Mouse (Mus musculus): ENCODE data around the gene Thbs4. TPM values are rescaled to one million over a fixed set of nuclear protein-coding genes. Genes with fewer than 3 reads are reported as not detected.

Gene Thbs4
- total RNA-seq, 1 experiment: 0.76 TPM

- Histone ChIP-seq H3K4me3 (ENCODE audit: insufficient read depth in 1 of 2, low read depth in 1 of 2, low read length in 2 of 2, poor library complexity in 1 of 2, severe bottlenecking in 1 of 2) (no peak overlapping the region), H3K9ac (ENCODE audit: insufficient read depth, low read depth, low read length, poor library complexity, severe bottlenecking) (no peak overlapping the region), H3K27ac (ENCODE audit: insufficient read depth, low read depth, low read length, poor library complexity, severe bottlenecking) (no peak overlapping the region), H3K9me3 (ENCODE audit: control insufficient read depth, insufficient read depth, low read depth, low read length) (no peaks in the 10 kb centered on the region), H3K4me1 (ENCODE audit: control insufficient read depth in 2 of 2, insufficient read depth in 2 of 2, low read length in 2 of 2, poor library complexity in 1 of 2) (no peaks in the 10 kb centered on the region), H3K36me3 (ENCODE audit: control insufficient read depth, insufficient read depth, low read length, poor library complexity, severe bottlenecking) (no peaks in the 10 kb centered on the region)
- DNase-seq (ENCODE audit: low read depth, low spot score): no peak
- TF ChIP-seq ZC3H11A (IDR thresholded peaks at IDR 0.05; ENCODE audit: borderline replicate concordance, low read depth, low read length) (no peak), MAFK (IDR thresholded peaks at IDR 0.05; ENCODE audit: insufficient read depth, low read depth, low read length) (no peak), ZNF384 (IDR thresholded peaks at IDR 0.05; ENCODE audit: low read depth, low read length) (no peak), HCFC1 (IDR thresholded peaks at IDR 0.05; ENCODE audit: borderline replicate concordance, insufficient read depth, low read length) (no peak), CHD2 (IDR thresholded peaks at IDR 0.05; ENCODE audit: low read depth, low read length) (no peak)
- in situ Hi-C loops (cut with MboI; ENCODE audit: low sequenced_read_pairs in 2 of 2, unreplicated experiment in 2 of 2): no loop called here
Measured at GRCm38 (mm10) chr13:92772500-92772899, 22.1 kb downstream of the Thbs4 start.

GRCm38 (mm10) chr13:92771566-92771965, 23.1 kb downstream of the Thbs4 start:
- in situ Hi-C loops (cut with MboI; ENCODE audit: low sequenced_read_pairs in 2 of 2, unreplicated experiment in 2 of 2): no loop called here
- TF ChIP-seq ZNF384 (IDR thresholded peaks at IDR 0.05; ENCODE audit: low read depth, low read length) (no peak), ZC3H11A (IDR thresholded peaks at IDR 0.05; ENCODE audit: borderline replicate concordance, low read depth, low read length) (no peak), HCFC1 (IDR thresholded peaks at IDR 0.05; ENCODE audit: borderline replicate concordance, insufficient read depth, low read length) (no peak), MAFK (IDR thresholded peaks at IDR 0.05; ENCODE audit: insufficient read depth, low read depth, low read length) (no peak), CHD2 (IDR thresholded peaks at IDR 0.05; ENCODE audit: low read depth, low read length) (no peak)
- Histone ChIP-seq H3K36me3 (ENCODE audit: control insufficient read depth, insufficient read depth, low read length, poor library complexity, severe bottlenecking) (no peaks in the 10 kb centered on the region), H3K9ac (ENCODE audit: insufficient read depth, low read depth, low read length, poor library complexity, severe bottlenecking) (no peak overlapping the region), H3K27ac (ENCODE audit: insufficient read depth, low read depth, low read length, poor library complexity, severe bottlenecking) (no peak overlapping the region), H3K9me3 (ENCODE audit: control insufficient read depth, insufficient read depth, low read depth, low read length) (no peaks in the 10 kb centered on the region), H3K4me1 (ENCODE audit: control insufficient read depth in 2 of 2, insufficient read depth in 2 of 2, low read length in 2 of 2, poor library complexity in 1 of 2) (no peaks in the 10 kb centered on the region), H3K4me3 (ENCODE audit: insufficient read depth in 1 of 2, low read depth in 1 of 2, low read length in 2 of 2, poor library complexity in 1 of 2, severe bottlenecking in 1 of 2) (no peak overlapping the region)
- no peak for DNase-seq (ENCODE audit: low read depth, low spot score)

DNA sequence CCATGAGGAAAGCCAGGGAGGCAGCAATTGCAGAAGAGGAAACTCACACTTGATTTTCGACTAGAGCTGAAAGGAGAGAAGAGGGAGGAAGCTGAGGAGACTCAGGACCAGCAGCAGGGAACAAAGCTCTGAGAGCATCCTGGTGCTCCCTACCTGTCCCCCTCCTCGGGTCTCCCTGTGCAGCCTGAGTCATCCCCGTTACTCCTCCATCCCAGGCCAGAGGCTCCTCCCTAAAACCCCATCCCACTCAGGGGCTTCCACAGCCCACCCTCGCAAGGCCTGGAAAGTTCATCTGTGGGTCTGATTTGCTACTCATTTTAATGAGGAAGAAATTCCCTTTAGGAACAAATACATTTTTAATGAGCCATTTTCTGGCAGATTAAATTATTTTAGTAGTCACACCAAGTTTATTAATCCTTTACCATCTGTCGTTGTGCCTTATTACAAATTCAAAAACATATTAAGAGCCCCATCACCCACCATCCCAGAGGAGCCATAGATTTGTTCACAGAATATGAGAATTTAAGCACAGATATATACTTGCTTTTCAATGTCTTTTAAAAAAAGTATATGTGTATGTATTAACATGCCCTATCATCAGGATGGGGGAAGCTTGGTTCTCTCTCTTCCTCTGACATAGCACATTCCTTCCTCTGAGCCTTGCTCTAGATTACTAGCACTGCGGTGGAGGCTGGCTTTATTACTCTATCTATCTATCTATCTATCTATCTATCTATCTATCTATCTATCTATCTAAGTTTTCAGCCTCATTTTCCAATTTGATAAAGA, 29.0 kb downstream of the Thbs4 start:
- Histone ChIP-seq H3K9me3 (ENCODE audit: control insufficient read depth, insufficient read depth, low read depth, low read length) (no peaks in the 10 kb centered on the region), H3K36me3 (ENCODE audit: control insufficient read depth, insufficient read depth, low read length, poor library complexity, severe bottlenecking) (no peaks in the 10 kb centered on the region), H3K4me3 (ENCODE audit: insufficient read depth in 1 of 2, low read depth in 1 of 2, low read length in 2 of 2, poor library complexity in 1 of 2, severe bottlenecking in 1 of 2) (no peak overlapping the region), H3K9ac (ENCODE audit: insufficient read depth, low read depth, low read length, poor library complexity, severe bottlenecking) (no peak overlapping the region), H3K4me1 (ENCODE audit: control insufficient read depth in 2 of 2, insufficient read depth in 2 of 2, low read length in 2 of 2, poor library complexity in 1 of 2) (no peaks in the 10 kb centered on the region), H3K27ac (ENCODE audit: insufficient read depth, low read depth, low read length, poor library complexity, severe bottlenecking) (no peak overlapping the region)
- TF ChIP-seq ZNF384 (IDR thresholded peaks at IDR 0.05; ENCODE audit: low read depth, low read length): no peak
- no peak for TF ChIP-seq CHD2 (IDR thresholded peaks at IDR 0.05; ENCODE audit: low read depth, low read length)
- TF ChIP-seq HCFC1 (IDR thresholded peaks at IDR 0.05; ENCODE audit: borderline replicate concordance, insufficient read depth, low read length): no peak
- no peak for TF ChIP-seq MAFK (IDR thresholded peaks at IDR 0.05; ENCODE audit: insufficient read depth, low read depth, low read length)
- TF ChIP-seq ZC3H11A (IDR thresholded peaks at IDR 0.05; ENCODE audit: borderline replicate concordance, low read depth, low read length): no peak
- DNase-seq (ENCODE audit: low read depth, low spot score): no peak
- in situ Hi-C loops (cut with MboI; ENCODE audit: low sequenced_read_pairs in 2 of 2, unreplicated experiment in 2 of 2): no loop called here

DNA sequence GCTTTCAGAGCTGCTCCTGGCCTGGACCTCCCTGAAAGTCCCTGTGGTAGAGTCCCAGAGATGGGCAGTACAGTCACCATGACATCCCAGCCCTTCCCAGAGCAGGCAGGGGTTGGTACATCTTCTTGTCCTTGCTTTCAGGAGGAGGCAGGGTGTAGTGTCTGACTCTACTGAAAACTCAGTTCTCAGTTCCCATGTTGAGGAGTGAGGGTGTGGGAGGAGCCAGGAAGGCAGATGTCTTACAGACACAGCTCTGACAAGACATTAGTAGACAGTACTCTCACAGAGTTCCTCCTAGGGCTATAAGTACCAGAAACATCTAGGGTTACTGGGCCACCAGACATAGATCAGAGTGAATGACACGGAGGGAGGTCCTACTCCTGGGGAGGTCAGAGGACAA, 32.3 kb downstream of the Thbs4 start:
- TF ChIP-seq ZC3H11A (IDR thresholded peaks at IDR 0.05; ENCODE audit: borderline replicate concordance, low read depth, low read length): no peak
- TF ChIP-seq HCFC1 (IDR thresholded peaks at IDR 0.05; ENCODE audit: borderline replicate concordance, insufficient read depth, low read length): no peak
- TF ChIP-seq ZNF384 (IDR thresholded peaks at IDR 0.05; ENCODE audit: low read depth, low read length): no peak
- TF ChIP-seq MAFK (IDR thresholded peaks at IDR 0.05; ENCODE audit: insufficient read depth, low read depth, low read length): no peak
- TF ChIP-seq CHD2 (IDR thresholded peaks at IDR 0.05; ENCODE audit: low read depth, low read length): no peak
- no peaks in the 10 kb centered on the region for H3K4me1 ChIP-seq (ENCODE audit: control insufficient read depth in 2 of 2, insufficient read depth in 2 of 2, low read length in 2 of 2, poor library complexity in 1 of 2)
- no peak overlapping the region for H3K4me3 ChIP-seq (ENCODE audit: insufficient read depth in 1 of 2, low read depth in 1 of 2, low read length in 2 of 2, poor library complexity in 1 of 2, severe bottlenecking in 1 of 2)

More for the DNA sequence above, 32.3 kb downstream of the Thbs4 start:
- Histone ChIP-seq H3K9me3 (ENCODE audit: control insufficient read depth, insufficient read depth, low read depth, low read length) (no peaks in the 10 kb centered on the region), H3K9ac (ENCODE audit: insufficient read depth, low read depth, low read length, poor library complexity, severe bottlenecking) (no peak overlapping the region), H3K27ac (ENCODE audit: insufficient read depth, low read depth, low read length, poor library complexity, severe bottlenecking) (no peak overlapping the region), H3K36me3 (ENCODE audit: control insufficient read depth, insufficient read depth, low read length, poor library complexity, severe bottlenecking) (no peaks in the 10 kb centered on the region)
- in situ Hi-C loops (cut with MboI; ENCODE audit: low sequenced_read_pairs in 2 of 2, unreplicated experiment in 2 of 2): no loop called here
- no peak for DNase-seq (ENCODE audit: low read depth, low spot score)
